Mouse (Mus musculus) lung, adult 2 months (tissue): ENCODE results near the gene Cog3.

Experiments
- CTCF ChIP-seq: fragments of 200-500 bp; IDR thresholded peaks from 2 replicates; pipeline ENCODE4 v1.5.1; 2011; ENCODE audit warnings: mild to moderate bottlenecking, low read length, control low read depth; ENCODE audit not compliant: insufficient read depth
- POLR2A ChIP-seq: fragments of 200-500 bp; IDR thresholded peaks from 2 replicates; pipeline ENCODE4 v1.6.1; 2011; ENCODE audit warnings: low read depth, mild to moderate bottlenecking, control low read depth, low read length, borderline replicate concordance; ENCODE audit errors: extremely low read depth

DNA sequence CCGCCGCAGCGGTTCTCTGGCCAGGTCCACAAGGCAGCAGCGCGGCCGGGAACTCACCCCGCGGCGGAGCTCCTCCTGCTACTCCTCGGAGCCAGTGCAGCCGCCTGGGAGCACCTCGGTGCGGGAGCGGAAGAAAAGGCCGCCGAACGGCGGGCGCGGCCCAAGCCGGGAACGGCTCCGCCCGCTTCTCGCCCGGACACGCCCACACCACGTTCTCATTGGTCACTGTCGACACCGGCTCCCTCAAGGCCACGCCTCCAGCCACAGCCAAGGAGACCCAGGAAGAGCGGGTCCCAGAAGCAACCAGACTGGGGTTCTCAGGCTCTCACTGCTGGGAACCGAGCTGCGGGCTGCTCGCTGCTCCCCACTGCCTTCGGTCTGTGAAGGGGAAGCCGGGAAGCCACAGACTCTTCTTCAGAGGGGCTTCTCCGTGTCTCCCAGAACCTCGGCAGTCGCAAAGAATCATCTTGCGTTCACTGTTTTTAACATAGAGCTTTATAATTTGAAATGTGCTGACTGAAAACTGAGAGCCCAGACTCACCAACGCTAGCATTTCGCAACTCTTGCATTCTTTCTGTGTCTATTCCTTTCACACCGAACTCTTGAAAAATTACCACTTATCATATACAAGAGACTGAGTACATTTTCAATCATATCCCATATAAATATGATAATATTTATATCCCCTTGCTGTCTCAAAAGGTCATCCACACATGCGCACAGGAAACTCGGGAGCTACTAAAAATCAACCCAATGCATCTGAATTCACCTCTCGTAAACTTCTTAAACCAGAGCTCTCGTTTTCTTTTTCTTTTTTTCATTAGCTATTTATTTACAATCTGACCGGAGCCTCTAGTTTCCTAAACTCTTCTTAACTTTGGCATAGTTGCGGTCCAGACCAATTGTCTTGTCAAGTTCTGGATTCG lies 32.8 kb upstream of the Cog3 start, which contains the start of gene Slc25a30:
- peak; percentile 87 for TF ChIP-seq POLR2A
- no peak for TF ChIP-seq CTCF
